Mouse (Mus musculus) CH12.LX (cell line): Measurements from ENCODE around the gene Ncoa3. TPM values are rescaled to one million over a fixed set of nuclear protein-coding genes. Genes with fewer than 3 reads are reported as not detected.

ENCODE experiments used
- DNase-seq: peaks from one replicate; pipeline ENCODE4 v3.0.0-alpha.2; 2013; ENCODE audit errors: extremely low read depth
- H3K27ac ChIP-seq: 2 replicates; pipeline ENCODE4 v1.5.1; 2012; ENCODE audit warnings: low read depth, mild to moderate bottlenecking, control low read depth, moderate library complexity; ENCODE audit not compliant: insufficient read depth
- H3K27me3 ChIP-seq: replicated peaks from 2 replicates; pipeline ENCODE3; 2012; ENCODE audit warnings: inconsistent platforms
- H3K36me3 ChIP-seq, 2 experiments: replicated peaks in 1 of 2; 2 replicates each; pipeline versions ENCODE3 to v1.6.1; 2012; ENCODE audit warnings: inconsistent platforms in 1 of 2, low read length in 1 of 2, mild to moderate bottlenecking in 1 of 2, mixed read lengths in 1 of 2, moderate library complexity in 1 of 2; ENCODE audit not compliant: control insufficient read depth in 1 of 2, insufficient read depth in 1 of 2
- H3K4me1 ChIP-seq, 2 experiments: 2 replicates each; pipeline ENCODE4 v1.6.1; 2012; ENCODE audit warnings: inconsistent platforms in 1 of 2, moderate library complexity in 1 of 2; ENCODE audit not compliant: insufficient read depth in 2 of 2, control insufficient read depth in 1 of 2
- H3K4me2 ChIP-seq: 2 replicates; pipeline ENCODE4 v1.6.1; 2012; ENCODE audit warnings: low read depth, mild to moderate bottlenecking, control low read depth; ENCODE audit not compliant: poor library complexity, insufficient read depth, severe bottlenecking
- H3K4me3 ChIP-seq, 3 experiments: fragments of 150-350 bp in 1 of 3; sonication (generic) in 1 of 3; replicated peaks in 1 of 3; 2 replicates each; pipeline versions ENCODE3 to v1.5.1; 2011 to 2012; ENCODE audit warnings: low read depth in 2 of 3, low read length in 2 of 3, mild to moderate bottlenecking in 2 of 3, moderate library complexity in 2 of 3, control low read depth in 1 of 3, improper control_type of control experiment in 1 of 3, inconsistent platforms in 1 of 3, mixed read lengths in 1 of 3; ENCODE audit not compliant: poor library complexity in 1 of 3
- H3K79me2 ChIP-seq: replicated peaks from 2 replicates; pipeline ENCODE4 v1.6.1; 2012; ENCODE audit warnings: mild to moderate bottlenecking, moderate library complexity; ENCODE audit not compliant: control insufficient read depth, poor library complexity, insufficient read depth, severe bottlenecking; ENCODE audit errors: extremely low read depth
- H3K9ac ChIP-seq: 2 replicates; pipeline ENCODE4 v1.6.1; 2012; ENCODE audit warnings: low read depth, mild to moderate bottlenecking, control low read depth, moderate library complexity; ENCODE audit not compliant: insufficient read depth
- H3K9me3 ChIP-seq: replicated peaks from 2 replicates; pipeline ENCODE3; 2012; ENCODE audit warnings: low read length, inconsistent platforms, mixed read lengths
- BHLHE40 ChIP-seq: IDR thresholded peaks from 2 replicates; pipeline ENCODE4 v1.6.1; 2011; ENCODE audit warnings: mild to moderate bottlenecking, low read depth, low read length, improper control_type of control experiment
- CHD1 ChIP-seq: IDR thresholded peaks from 2 replicates; pipeline ENCODE4 v1.6.1; 2012; ENCODE audit warnings: low read depth, low read length, improper control_type of control experiment, inconsistent platforms
- CTCF ChIP-seq, 2 experiments: IDR thresholded peaks in 1 of 2; conservative IDR thresholded peaks in 1 of 2; 2 replicates each; pipeline ENCODE4 v1.5.1; 2011 to 2012; ENCODE audit warnings: low read depth in 2 of 2, low read length in 2 of 2, improper control_type of control experiment in 1 of 2, inconsistent platforms in 1 of 2, mild to moderate bottlenecking in 1 of 2, moderate library complexity in 1 of 2
- E2F4 ChIP-seq: IDR thresholded peaks from 2 replicates; pipeline ENCODE4 v1.6.1; 2011; ENCODE audit warnings: low read depth, low read length, improper control_type of control experiment; ENCODE audit not compliant: insufficient replicate concordance
- ELF1 ChIP-seq: IDR thresholded peaks from 2 replicates; pipeline ENCODE4 v1.6.1; 2014; ENCODE audit warnings: low read depth, mild to moderate bottlenecking, inconsistent platforms, low read length, improper control_type of control experiment
- EP300 ChIP-seq: IDR thresholded peaks from 2 replicates; pipeline ENCODE4 v1.6.1; 2011; ENCODE audit warnings: low read length, improper control_type of control experiment
- GABPA ChIP-seq: IDR thresholded peaks from 2 replicates; pipeline ENCODE4 v1.6.1; 2012; ENCODE audit warnings: low read depth, low read length, improper control_type of control experiment, inconsistent platforms; ENCODE audit not compliant: insufficient replicate concordance
- HCFC1 ChIP-seq: IDR thresholded peaks from 2 replicates; pipeline ENCODE4 v1.6.1; 2012; ENCODE audit warnings: low read depth, mild to moderate bottlenecking, inconsistent platforms, low read length, improper control_type of control experiment
- JUN ChIP-seq: IDR thresholded peaks from 2 replicates; pipeline ENCODE4 v1.6.1; 2011; ENCODE audit warnings: low read depth, mild to moderate bottlenecking, low read length, improper control_type of control experiment, moderate library complexity; ENCODE audit not compliant: insufficient read depth
- JUND ChIP-seq: conservative IDR thresholded peaks from 2 replicates; pipeline ENCODE4 v1.6.1; 2011; ENCODE audit warnings: low read depth, low read length, improper control_type of control experiment
- KAT2A ChIP-seq: IDR thresholded peaks from 2 replicates; pipeline ENCODE4 v1.6.1; 2012; ENCODE audit warnings: low read length, improper control_type of control experiment, inconsistent platforms; ENCODE audit not compliant: insufficient replicate concordance
- MAFK ChIP-seq: IDR thresholded peaks from 2 replicates; pipeline ENCODE4 v1.6.1; 2011; ENCODE audit warnings: low read length, improper control_type of control experiment; ENCODE audit not compliant: insufficient replicate concordance
- MAX ChIP-seq: IDR thresholded peaks from 2 replicates; pipeline ENCODE4 v1.6.1; 2011; ENCODE audit warnings: low read length, improper control_type of control experiment
- MXI1 ChIP-seq: IDR thresholded peaks from 2 replicates; pipeline ENCODE4 v1.6.1; 2011; ENCODE audit warnings: mild to moderate bottlenecking, low read depth, low read length, improper control_type of control experiment
- NRF1 ChIP-seq: IDR thresholded peaks from 2 replicates; pipeline ENCODE4 v1.6.1; 2014; ENCODE audit warnings: low read depth, mild to moderate bottlenecking, inconsistent platforms, low read length, improper control_type of control experiment, moderate library complexity
- PAX5 ChIP-seq: IDR thresholded peaks from 2 replicates; pipeline ENCODE4 v1.6.1; 2012; ENCODE audit warnings: low read length, inconsistent platforms, mixed read lengths
- POLR2AphosphoS2 ChIP-seq: IDR thresholded peaks from 2 replicates; pipeline ENCODE4 v1.6.1; 2011; ENCODE audit warnings: low read depth, low read length, improper control_type of control experiment
- RAD21 ChIP-seq: IDR thresholded peaks from 2 replicates; pipeline ENCODE4 v1.6.1; 2011; ENCODE audit warnings: low read depth, mild to moderate bottlenecking, low read length, improper control_type of control experiment, moderate library complexity
- RCOR1 ChIP-seq: conservative IDR thresholded peaks from 2 replicates; pipeline ENCODE4 v1.6.1; 2012; ENCODE audit warnings: low read depth, mild to moderate bottlenecking, inconsistent platforms, low read length, improper control_type of control experiment
- SIN3A ChIP-seq: IDR thresholded peaks from 2 replicates; pipeline ENCODE4 v1.6.1; 2012; ENCODE audit warnings: low read length, improper control_type of control experiment, inconsistent platforms
- UBTF ChIP-seq: IDR thresholded peaks from 2 replicates; pipeline ENCODE4 v1.6.1; 2012; ENCODE audit warnings: low read depth, mild to moderate bottlenecking, inconsistent platforms, low read length, improper control_type of control experiment, moderate library complexity
- USF1 ChIP-seq: IDR thresholded peaks from 2 replicates; pipeline ENCODE4 v1.6.1; 2014; ENCODE audit warnings: low read depth, mild to moderate bottlenecking, inconsistent platforms, low read length, improper control_type of control experiment
- USF2 ChIP-seq: conservative IDR thresholded peaks from 2 replicates; pipeline ENCODE4 v1.6.1; 2011; ENCODE audit warnings: low read depth, low read length, improper control_type of control experiment
- ZC3H11A ChIP-seq: IDR thresholded peaks from 2 replicates; pipeline ENCODE4 v1.6.1; 2012; ENCODE audit warnings: low read depth, mild to moderate bottlenecking, inconsistent platforms, low read length, improper control_type of control experiment
- ZKSCAN1 ChIP-seq: IDR thresholded peaks from 2 replicates; pipeline ENCODE4 v1.6.1; 2012; ENCODE audit warnings: low read depth, inconsistent platforms, low read length, improper control_type of control experiment, borderline replicate concordance
- dilution Hi-C: fragments of 300-500 bp; cut with MboI; formaldehyde crosslinking; loops from 2 replicates; pipeline ENCODE4 v1.14.3; 2020; ENCODE audit warnings: low sequenced_read_pairs; ENCODE audit not compliant: extremely low pct_unique_long_range_greater_than_20kb, extremely low pct_ligation_motif_present
- in situ Hi-C: fragments of 300-500 bp; cut with MboI; formaldehyde crosslinking; loops from 3 replicates; pipeline ENCODE4 v1.14.3; 2019; ENCODE audit warnings: low sequenced_read_pairs, low pct_ligation_motif_present, low pct_unique_long_range_greater_than_20kb, mixed read lengths
- polyA plus RNA-seq: library from polyadenylated mRNA; unstranded; fragments of >175 nt; gene quantifications from 2 replicates; pipeline ENCODE4 v1.2.1, GENCODE M21; 2012; ENCODE audit warnings: low read depth; ENCODE audit not compliant: insufficient read length
- total RNA-seq, 2 experiments: library from RNA; depleted of rRNA; stranded (reverse); fragments of 300-350 nt in 1 of 2; fragments of >200 nt in 1 of 2; gene quantifications; 2 replicates each; pipeline ENCODE4 v1.2.3; 2012 to 2014

Gene Ncoa3
- total and polyA plus RNA-seq, 3 experiments, result 13.4 to 21.9 (median 17.1) TPM

DNA sequence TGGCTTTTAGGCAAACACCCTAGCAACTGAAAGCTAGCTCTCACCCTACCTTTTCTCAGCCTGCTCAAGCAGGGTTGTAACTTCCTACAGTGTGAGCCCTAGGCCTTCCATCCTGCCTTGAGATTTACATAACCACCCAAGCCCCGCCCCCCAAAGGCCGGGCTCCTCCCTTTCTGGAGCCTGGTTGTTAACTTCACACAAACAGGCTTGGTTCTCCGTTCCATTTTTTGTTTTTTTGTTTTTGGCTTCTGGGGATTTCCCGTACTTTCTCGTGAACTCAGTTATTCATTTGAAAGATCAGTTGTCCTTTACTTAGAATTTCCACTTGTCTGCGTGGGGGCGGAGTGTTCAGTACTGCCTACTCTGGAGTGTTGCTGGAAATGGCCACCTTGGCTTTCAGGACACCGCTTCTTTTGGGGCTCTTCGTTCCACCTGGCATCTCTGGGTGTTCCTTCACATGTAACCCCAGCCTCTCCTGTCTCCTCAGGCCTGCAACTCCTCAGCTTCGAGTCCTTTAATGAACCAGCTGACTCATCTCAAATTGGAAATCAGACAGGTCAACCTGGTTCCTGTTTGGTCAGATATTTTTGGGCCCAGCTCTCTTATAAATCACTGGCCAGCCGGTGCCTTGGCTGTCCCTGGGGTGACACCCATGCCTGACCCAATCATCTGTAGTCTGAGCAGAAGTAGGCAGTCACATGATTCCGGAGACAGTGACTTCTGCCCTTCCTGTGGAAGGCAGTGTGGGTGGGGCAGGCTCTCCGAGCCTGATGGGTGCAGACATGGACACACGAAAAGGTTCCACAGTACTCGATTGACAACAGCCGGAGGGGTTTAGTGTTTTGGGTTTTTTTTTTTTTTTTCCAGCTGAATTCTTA lies 9.7 kb upstream of the Ncoa3 start (continued):
- TF ChIP-seq GABPA (no peak), MAX (peak; percentile 58; the same call in 1 of the 2 replicates), NRF1 (no peak), MAFK (peak; percentile 83; the same call in 1 of the 2 replicates), USF1 (peak; percentile 87), ZC3H11A (no peak), JUN (no peak), POLR2AphosphoS2 (peak; percentile 46; the same call in 1 of the 2 replicates), UBTF (no peak), PAX5 (no peak), ELF1 (peak; percentile 31)

DNA sequence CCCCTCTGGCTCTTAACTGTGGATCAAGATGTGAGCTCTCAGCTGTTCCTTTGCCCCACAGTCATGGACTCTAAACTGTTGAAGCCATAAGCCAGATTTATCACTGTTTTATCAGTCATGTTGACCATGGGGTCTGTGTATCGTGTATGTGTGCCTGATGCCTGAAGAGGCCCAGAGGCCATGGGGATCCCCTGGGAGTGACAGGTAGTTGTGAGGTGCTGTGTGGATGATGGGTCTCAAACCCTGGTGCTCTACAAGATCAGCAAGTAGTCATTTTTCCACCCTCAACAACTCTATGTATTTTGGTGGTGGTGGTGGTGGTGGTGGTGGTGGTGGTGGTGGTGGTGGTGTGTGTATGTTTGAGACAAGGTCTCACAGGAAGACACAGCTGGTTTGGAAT lies 8.1 kb upstream of the Ncoa3 start:
- Histone ChIP-seq H3K27ac (no peak overlapping the region), H3K27me3 (no peaks in the 10 kb centered on the region), H3K9me3 (no peaks in the 10 kb centered on the region), H3K9ac (no peak overlapping the region), H3K36me3 (no peaks in the 10 kb centered on the region), H3K4me1 (peaks cover 10 to 33% of the 10 kb centered on the region in 2 experiments), H3K79me2 (no peaks in the 10 kb centered on the region), H3K4me2 (no peak overlapping the region), H3K4me3 (no peak overlapping the region)
- in situ Hi-C loops, result no loop called here
- dilution Hi-C loops, result no loop called here
- DNase-seq, result no peak
- TF ChIP-seq SIN3A (no peak), CTCF (conservative IDR thresholded peaks at IDR 0.05 in 1 of 2, IDR thresholded peaks at IDR 0.05 in 1 of 2; ENCODE audit: low read depth in 2 of 2, low read length in 2 of 2) (no peak), MXI1 (no peak), UBTF (no peak), ZKSCAN1 (no peak), E2F4 (no peak), ZC3H11A (no peak), RAD21 (no peak)

DNA sequence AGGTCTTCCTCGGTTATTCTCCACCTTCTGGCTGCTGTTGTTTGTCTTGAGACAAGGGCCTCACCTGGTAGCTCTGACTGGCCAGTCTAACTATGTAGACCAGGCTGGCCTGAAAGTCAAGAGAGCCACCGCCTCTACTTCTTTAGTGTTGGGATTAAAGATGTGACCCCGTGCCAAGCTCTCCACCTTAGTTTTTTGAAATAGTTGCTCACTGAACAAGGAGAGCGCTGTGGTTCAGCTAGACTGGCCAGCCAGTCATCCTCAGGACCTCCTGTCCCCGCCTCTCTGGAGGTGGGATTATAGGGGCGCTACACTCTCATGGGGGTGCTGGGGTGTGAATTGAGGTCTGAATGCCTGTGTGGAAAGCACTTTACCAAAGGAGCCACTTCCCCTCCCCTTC lies 7.5 kb upstream of the Ncoa3 start:
- TF ChIP-seq CHD1 (no peak), UBTF (no peak), KAT2A (no peak), USF2 (no peak), CTCF (conservative IDR thresholded peaks at IDR 0.05 in 1 of 2, IDR thresholded peaks at IDR 0.05 in 1 of 2; ENCODE audit: low read depth in 2 of 2, low read length in 2 of 2) (no peak), HCFC1 (no peak), BHLHE40 (no peak), ZKSCAN1 (no peak), USF1 (no peak), RCOR1 (no peak), JUND (no peak), PAX5 (no peak), EP300 (no peak)
- TF ChIP-seq, all 38 proteins: peak for 0
- no peak for DNase-seq
- H3K36me3 ChIP-seq, result no peaks in the 10 kb centered on the region
- no peaks in the 10 kb centered on the region for H3K9me3 ChIP-seq
- H3K4me1 ChIP-seq, result peaks cover 10 to 31% of the 10 kb centered on the region in 2 experiments
- no peak overlapping the region for H3K4me2 ChIP-seq
- H3K27ac ChIP-seq, result no peak overlapping the region
- no peaks in the 10 kb centered on the region for H3K27me3 ChIP-seq
- H3K79me2 ChIP-seq, result no peaks in the 10 kb centered on the region
- in situ Hi-C loops (loop anchor here (5.0 kb wide), 1 partner anchor 33 kb away; no protein-coding TSS in a partner anchor), dilution Hi-C loops (no loop called here)
- H3K9ac ChIP-seq, result no peak overlapping the region
- no peak overlapping the region for H3K4me3 ChIP-seq
